Mouse (Mus musculus): ENCODE data around the gene Snx30. TPM values are rescaled to one million over a fixed set of nuclear protein-coding genes. Genes with fewer than 3 reads are reported as not detected.

The Snx30 gene
- total RNA-seq, 2 experiments from 2014 or later, result 44.9 to 46.0 TPM

DNA sequence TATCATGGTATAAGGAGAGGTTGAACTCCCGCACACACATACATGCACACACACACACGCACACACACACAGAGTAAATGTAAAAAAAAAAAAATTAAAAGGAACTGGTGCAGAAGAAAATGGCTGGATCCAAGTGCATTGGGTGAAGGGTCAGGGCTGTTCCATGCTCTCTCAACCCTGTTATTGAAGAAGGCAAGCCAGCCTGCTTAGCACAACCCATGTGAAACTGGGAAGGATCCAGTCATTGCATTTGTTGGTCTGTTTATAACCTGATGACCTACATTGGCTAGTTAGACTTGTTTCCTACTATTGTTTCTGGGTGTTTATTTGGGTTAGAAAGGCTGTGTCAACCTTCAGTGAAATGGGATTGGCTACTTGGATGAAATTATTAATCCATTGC lies 103.1 kb downstream of the Snx30 start:
- no peak for DNase-seq

GRCm38 (mm10) chr4:59914608-59915403 lies 109.2 kb downstream of the Snx30 start, which contains the start of gene Slc46a2:
TSS of gene Slc46a2 (minus strand) at chr4:59915056.
- DNase-seq, result no peak

GRCm38 (mm10) chr4:59917966-59918365 lies 112.3 kb downstream of the Snx30 start:
- DNase-seq, result no peak

- no peak for DNase-seq
Measured at GRCm38 (mm10) chr4:59925082-59925481, 119.4 kb downstream of the Snx30 start.

DNA sequence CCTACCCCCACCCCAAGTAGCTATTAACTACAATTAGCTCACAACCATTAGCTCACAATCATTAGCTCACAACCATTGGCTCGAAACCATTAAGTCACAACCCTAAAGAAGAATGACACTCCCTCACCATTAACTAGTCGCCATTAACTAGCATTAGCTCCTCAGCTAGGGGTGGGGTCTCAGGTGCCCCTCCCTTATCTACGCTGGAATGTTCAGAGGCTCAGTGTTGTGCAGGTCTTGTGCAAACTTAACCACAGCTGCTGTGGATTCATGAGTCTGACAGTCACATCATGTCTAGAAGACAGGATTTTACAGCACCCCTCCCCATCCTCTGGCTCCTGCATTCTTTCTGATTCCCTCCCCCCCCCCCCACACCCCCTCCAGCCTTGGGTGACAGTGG lies 122.0 kb downstream of the Snx30 start:
- DNase-seq, result no peak

DNA sequence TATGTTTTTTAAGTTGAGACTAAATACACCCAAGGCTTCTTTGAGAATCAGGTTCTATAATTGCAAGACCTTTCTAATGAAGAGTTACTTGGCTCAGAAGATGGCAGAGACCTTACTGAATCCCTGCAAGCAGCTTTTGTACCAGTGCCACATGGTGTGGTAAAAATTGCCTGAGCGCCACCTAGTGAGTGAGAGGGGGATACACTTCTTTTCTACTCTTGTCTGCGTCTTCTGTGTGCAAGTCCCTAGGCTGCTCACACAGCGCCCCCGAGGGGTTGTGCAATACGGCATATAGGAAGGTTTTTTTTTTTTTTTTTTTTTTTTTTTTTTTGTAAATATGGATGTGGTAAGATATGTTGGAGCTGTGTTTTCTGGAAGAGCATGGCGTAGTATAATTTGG lies 122.7 kb downstream of the Snx30 start:
- peak; percentile 56 to 63 for DNase-seq

GRCm38 (mm10) chr4:59932505-59933281 lies 127.1 kb downstream of the Snx30 start:
- no peak for DNase-seq

DNA sequence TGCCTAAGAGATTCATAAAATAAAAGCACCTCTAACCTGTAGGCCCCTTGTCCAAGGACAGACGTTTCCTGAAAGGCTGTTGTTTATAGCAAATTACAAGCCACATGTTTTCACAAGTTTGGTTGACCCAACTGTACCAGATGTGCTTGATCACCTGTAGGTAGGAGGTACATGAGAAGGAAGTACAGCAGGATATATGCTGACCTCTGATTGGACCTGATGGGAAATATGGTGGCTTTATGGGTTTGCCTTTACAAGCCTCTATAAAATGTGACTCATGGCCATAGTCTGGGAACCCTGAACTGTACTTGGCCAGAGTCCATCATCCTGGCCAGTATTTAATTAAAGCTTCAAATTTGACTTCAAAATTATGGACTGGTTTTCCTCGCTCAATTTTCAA lies 131.9 kb downstream of the Snx30 start:
- no peak for DNase-seq

Other genes with a start within 250 kb of the Snx30 start
- 10 to 100 TPM; 28.2 to 29.0 TPM for gene Hsdl2, start 224.3 kb upstream of the Snx30 start, total RNA-seq (2021)
- 10 to 100 TPM; 12.6 to 15.9 TPM for gene E130308A19Rik, start 179.6 kb upstream of the Snx30 start, total RNA-seq (2021)
- gene Inip, start 4.3 kb upstream of the Snx30 start, total RNA-seq (2021), result 10 to 100 TPM; 24.1 to 26.4 TPM
- gene Slc46a2, start 109.2 kb downstream of the Snx30 start, total RNA-seq (2021), result not detected
- not detected for gene Mup4, start 154.9 kb downstream of the Snx30 start, total RNA-seq (2021)
- gene Mup6, start 158.5 kb downstream of the Snx30 start, total RNA-seq (2021), result not detected